Mouse (Mus musculus) pancreas, adult 10 weeks (tissue): ENCODE data around the gene Fsd1. TPM values are rescaled to one million over a fixed set of nuclear protein-coding genes. Genes with fewer than 3 reads are reported as not detected.

Experiments used
- polyA plus RNA-seq: library from polyadenylated mRNA; stranded (reverse); fragments of 350-450 nt; fragmentation: Illumina TruSeq; extraction: RNeasy Lipid Tissue Mini Kit (QIAGEN cat#74804); gene quantifications from one replicate; pipeline ENCODE4 v1.2.3, GENCODE M21; 2015; ENCODE audit warnings: low read depth, low replicate concordance; ENCODE audit not compliant: insufficient read depth

The Fsd1 gene
- not detected for polyA plus RNA-seq

DNA sequence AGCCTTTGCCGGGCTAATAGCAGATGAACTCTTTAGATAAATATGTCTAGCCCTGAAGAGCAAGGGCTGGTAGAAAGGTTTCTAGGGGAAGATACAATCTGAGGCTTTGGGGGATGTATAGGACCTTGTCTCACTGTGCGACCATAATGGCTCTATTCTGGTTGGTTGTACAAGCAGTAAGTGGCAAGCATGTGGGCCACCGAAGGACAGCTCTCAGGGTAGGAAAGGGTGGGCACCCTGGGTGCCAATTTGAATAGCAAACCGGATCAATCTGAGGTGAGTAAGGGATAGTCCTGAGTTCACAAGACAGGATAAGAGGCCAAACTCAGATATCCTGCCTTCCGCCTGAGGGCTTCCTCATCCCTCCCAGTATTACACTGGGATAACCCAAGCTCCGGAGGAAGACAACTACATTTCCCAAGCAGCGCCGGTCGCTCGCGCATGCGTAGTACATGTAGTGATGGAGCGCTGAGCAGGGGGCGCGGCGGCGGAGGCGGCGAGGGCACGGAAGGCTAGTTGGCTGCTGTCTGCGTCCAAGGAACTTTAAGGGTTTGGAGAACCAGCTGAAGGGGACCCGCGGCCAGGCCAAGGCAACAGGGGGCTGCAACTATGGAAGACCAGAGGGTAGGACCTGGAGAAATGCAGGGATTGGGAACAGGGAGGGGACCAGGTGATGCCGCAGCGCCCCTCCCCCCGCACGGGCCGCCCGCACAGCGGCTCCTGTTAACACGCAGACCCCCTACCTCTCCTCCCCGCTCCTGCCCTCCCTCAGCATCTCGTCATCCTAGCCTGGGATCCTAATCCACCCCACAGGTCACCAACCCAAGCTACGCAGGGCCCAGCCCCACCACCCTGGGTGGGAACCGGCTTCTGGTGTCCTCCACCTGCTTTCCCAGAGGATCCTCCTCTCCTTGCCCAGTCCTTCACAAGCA is at the start of gene Fsd1:
Gene Fsd1 (plus strand): TSS at position 480 of the 932 bp plus-strand sequence.

DNA sequence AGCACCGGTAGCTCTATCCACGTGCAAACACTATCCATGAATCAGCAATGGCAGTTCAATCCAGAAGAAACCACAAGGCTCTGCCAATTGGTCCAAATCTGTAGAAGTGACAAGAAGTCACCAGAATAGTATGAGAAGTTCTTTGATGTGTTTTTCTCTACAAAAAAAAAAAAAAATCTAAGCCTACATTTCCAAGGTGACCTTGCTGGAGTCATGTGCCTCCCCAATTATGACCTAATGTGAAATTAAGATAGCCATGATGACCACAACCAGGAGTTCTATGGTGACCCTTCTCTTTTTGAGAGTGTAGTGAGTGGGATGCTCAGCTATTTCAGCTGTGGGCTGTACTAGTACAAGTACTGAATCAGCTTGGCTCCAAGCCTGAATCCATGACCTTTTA is 36.9 kb upstream of the Fsd1 start, which contains the start of gene Zfp119b:
Gene Zfp119b (minus strand): TSS at position 101 of the 400 bp plus-strand sequence.

DNA sequence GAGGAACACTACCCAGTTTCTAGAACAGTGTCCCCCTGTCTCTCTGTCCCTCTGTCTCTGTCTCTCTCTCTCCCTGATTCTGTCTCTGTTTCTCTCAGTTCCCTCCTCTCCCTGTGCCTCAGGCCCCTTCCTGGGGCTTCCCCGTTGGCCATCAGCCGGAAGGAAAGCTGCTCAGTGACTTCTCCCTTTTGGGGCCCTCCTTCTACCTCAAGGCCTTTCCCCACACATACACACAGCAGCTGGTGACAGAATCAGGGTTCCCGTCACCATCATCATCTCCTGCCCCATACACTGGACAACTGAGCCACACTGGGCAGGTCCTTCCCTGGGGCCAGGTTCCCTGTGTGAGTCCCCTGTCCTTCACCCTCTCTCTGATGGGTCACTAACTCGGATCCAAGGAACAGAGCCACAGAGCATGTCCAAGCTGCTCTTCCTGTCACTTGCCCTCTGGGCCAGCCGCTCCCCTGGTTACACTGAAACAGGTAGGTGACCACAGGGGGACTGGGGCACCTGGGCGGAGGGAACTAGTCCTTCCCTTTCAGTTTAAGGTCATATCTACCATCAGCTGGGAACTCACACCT is 33.8 kb upstream of the Fsd1 start, which contains the start of gene Ebi3:
Gene Ebi3 (plus strand): TSS at position 194 of the 581 bp plus-strand sequence.

DNA sequence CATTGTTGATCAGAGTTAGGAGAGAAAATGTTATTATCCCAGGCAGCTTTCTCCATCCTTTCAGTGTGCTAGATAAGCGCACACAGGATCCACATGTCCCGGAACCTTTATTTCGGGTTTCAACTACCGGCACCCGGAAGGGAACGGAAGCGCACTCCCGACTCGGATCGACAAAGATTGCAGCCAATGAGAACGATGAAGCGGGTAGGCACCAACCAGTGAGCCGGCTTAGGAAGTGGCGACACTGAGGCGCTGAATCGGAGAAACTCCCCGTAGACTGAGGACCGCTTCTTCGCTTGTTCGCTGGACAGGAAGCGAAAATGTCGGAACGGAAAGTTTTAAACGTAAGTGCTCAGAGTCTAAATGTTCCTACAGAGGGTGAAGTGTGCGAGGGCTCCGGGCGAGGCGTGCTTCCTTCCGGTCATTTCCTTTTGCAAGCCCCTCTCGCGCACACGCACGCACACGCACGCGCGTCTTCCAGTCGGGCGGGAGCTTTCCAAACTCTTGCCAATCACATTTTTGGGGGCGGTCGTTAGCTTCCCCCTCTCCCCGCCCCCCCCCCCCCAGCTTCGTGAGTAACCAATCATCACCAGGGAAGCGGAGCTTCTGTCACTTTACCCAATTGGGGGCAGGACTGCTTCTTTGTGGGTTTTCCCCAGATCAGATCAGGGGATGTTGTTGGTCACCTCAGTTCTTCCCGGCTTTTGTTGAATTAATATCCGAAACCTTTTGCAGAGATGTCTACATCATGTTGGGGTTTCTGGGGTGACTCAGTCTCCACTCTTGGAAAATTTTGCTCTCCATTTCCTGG is 27.2 kb upstream of the Fsd1 start, which contains the start of gene Yju2:
Gene Yju2 (plus strand): TSS at position 182 of the 811 bp plus-strand sequence.

DNA sequence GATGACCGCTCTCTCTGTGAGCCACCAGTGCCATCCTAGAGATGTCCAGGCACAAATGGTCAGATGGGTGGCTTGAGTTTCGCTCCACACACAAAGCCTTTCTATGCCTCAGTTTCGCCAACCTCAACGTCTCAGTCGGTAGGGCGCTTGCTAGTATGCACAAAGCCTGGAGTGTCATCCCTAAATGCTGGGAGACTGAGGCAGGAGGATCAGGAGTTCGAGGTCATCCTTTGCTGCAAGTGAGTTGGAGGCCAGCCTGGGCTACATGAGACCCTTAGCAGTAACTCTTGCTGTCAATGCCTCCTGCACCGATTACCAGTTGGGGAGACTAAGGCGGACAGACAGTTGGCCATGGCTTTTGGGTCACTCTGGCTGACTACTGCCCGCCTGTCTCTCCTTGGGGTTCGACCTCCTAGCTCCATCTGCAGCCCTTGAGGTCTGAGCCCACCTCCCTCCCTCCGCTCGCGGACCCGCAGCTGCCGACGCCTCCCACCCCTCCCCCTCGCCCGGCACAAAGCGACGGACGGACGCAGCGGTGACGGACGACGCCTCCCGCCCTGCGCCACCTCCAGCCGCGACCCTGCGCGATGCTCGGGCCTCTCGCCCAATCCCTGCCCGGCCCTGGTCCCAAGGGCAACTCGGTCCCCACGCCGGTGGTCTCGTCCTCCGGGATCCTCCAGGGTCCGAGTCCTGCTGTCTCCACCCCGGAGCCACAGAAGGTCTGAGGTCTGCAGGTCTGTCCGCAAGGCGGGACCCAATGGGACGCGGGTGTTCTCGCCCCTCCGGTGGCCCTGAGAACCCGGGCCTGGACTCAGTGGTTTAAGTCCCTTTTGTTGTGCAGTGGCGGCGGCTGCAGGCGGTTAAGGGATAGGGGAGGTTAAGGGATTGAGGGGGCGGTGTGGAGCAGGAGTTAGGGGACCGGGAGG is 16.1 kb upstream of the Fsd1 start, which contains the start of gene Shd:
Gene Shd (plus strand): TSS at position 502 of the 926 bp plus-strand sequence.

DNA sequence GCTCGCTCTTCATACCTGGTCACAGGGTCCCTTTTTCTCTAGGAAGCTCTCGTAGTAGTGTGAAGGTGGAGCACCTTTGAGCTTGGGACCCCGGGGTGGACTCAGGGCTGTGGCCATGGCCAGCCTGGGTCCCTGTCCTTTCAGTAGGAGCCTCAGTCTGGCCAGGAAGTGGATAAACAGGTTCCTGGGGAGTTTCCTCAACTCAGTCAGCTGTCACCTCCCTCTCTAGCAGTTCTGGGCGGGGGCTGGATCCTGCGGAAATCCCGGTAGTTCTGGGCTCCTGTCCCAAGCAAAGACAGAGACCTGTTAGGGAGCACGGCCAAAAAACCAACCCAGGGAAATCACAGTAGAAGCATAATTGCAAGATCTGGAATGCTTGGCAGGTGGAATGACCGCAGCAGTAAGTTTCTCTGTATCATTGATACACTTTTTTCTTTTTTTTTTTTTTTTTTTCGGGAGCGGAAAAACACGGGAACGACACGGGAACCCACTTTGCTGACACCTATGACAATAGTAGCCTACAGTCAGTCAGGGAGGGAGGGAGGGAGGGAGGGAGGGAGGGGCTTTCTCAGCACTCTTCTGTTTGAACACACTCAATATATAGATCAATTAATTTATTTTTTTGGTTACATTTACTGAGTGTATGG is 19.2 kb downstream of the Fsd1 start, which contains the start of the genes Stap2 and Mpnd:
Gene Stap2 (minus strand): TSS at position 170 of the 647 bp plus-strand sequence.
Gene Mpnd (plus strand): TSS at position 297 of the 647 bp plus-strand sequence.

DNA sequence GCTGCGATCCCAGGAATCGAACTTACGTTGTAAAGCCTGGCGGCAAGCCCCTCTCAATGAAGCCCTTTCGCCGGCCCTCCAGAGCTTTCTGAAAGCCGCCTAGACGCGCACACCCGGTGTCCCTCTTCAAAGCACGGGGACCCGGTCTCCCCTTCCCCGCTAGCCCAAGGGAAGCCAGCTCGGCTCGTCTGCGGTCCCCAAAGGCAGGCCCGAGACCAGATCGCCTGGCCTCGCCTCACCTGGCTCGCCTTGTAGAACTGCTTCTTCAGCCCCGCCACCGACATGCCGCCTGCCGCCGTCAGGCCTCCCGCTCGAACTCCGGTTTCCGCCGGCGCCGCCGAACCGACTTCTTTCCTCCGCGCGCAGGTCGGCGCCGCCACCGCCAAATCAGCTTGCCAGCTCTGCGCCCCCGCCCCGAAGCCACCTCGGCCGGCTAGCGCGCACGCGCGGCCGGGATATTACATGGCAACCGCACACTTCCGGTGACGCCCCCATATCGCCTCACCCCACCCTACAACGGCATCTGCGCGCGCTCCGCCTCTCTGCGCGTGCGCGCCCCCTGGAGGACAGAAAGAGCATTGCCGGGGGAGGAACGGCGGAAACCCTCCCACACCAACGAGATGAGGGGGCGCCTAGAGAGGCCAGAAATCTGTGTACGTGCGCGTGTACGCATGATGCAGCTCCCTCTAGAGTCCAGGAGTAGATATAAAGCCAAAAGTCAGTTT is 50.0 kb downstream of the Fsd1 start, which contains the start of gene Sh3gl1:
Gene Sh3gl1 (minus strand): TSS at position 460 of the 725 bp plus-strand sequence.

DNA sequence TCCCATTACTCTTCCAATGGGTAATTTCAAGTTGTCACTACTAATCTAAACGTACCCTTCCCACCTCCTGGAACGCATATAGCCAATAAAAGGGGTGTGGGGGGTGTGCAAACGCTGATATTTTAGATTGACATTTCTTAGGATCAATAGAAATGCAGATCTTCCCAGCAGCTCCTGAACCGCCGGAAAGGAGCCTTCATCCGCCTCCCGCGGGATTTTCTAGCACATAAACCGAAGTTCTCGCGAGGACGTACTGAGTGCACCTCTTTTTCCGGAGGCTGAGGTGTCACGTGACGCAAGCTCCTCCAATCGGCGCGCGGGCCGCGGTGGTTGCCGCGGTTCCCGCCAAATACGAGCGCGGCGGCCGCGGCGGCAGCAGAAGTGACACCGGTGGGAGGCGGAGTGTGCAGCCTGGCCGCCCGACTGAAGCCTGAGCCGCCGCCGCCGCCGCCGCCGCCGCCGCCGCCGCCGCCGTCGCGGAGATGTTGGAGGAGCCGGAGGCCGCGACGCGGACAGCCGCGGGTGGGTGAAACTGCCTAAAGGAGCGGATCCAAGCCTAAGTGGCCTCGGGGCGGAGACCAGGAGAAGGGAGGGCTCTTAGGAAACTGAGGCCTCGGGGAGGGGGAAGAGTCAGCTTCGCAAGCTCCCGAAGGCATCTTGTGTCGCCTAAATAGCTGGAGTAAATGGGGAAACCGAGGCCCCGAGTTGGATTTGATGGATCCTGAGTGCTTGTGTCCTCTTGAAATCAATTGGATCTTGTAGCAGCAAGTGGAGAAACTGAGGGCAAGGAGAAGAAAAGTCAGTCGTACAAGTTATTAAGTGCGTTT is 53.9 kb downstream of the Fsd1 start, which contains the start of gene Chaf1a:
Gene Chaf1a (plus strand): TSS at position 410 of the 827 bp plus-strand sequence.

Other genes starting within 250 kb of the Fsd1 start
- 0.54 TPM for gene Adgre4, start 236.5 kb upstream of the Fsd1 start, polyA plus RNA-seq
- 2.2 TPM for gene Zfp119a, start 107.6 kb upstream of the Fsd1 start, polyA plus RNA-seq
- gene Zfp959, start 94.4 kb upstream of the Fsd1 start, polyA plus RNA-seq: 2.6 TPM
- gene Zfp119b, start 37.0 kb upstream of the Fsd1 start, polyA plus RNA-seq: 1.7 TPM
- 1.3 TPM for gene Ebi3, start 33.9 kb upstream of the Fsd1 start, polyA plus RNA-seq
- gene Yju2, start 27.4 kb upstream of the Fsd1 start, polyA plus RNA-seq: 2.3 TPM
- not detected for gene Shd, start 16.0 kb upstream of the Fsd1 start, polyA plus RNA-seq
- 20.6 TPM for gene Stap2, start 19.1 kb downstream of the Fsd1 start, polyA plus RNA-seq
- 24.6 TPM for gene Mpnd, start 19.2 kb downstream of the Fsd1 start, polyA plus RNA-seq
- gene Sh3gl1, start 50.1 kb downstream of the Fsd1 start, polyA plus RNA-seq: 16.3 TPM
- gene Chaf1a, start 53.9 kb downstream of the Fsd1 start, polyA plus RNA-seq: 0.18 TPM
- 13.3 TPM for gene Ubxn6, start 88.5 kb downstream of the Fsd1 start, polyA plus RNA-seq
- gene Hdgfl2, start 93.1 kb downstream of the Fsd1 start, polyA plus RNA-seq: 60.5 TPM
- 5.1 TPM for gene Plin4, start 123.3 kb downstream of the Fsd1 start, polyA plus RNA-seq
- gene Plin5, start 131.1 kb downstream of the Fsd1 start, polyA plus RNA-seq: not detected
- 8.8 TPM for gene Lrg1, start 135.5 kb downstream of the Fsd1 start, polyA plus RNA-seq
- gene Sema6b, start 153.8 kb downstream of the Fsd1 start, polyA plus RNA-seq: 3.3 TPM
- gene Tnfaip8l1, start 176.0 kb downstream of the Fsd1 start, polyA plus RNA-seq: 0.44 TPM
- gene Mydgf, start 197.4 kb downstream of the Fsd1 start, polyA plus RNA-seq: 25.8 TPM
- 13.7 TPM for gene Dpp9, start 232.4 kb downstream of the Fsd1 start, polyA plus RNA-seq